Mouse (Mus musculus) bone marrow, adult 2 months (tissue): ENCODE results near the gene Actr10.

ENCODE experiments used
- CTCF ChIP-seq: fragments of 200-500 bp; IDR thresholded peaks from 2 replicates; pipeline ENCODE4 v1.5.1; 2011; ENCODE audit warnings: low read length, control low read depth; ENCODE audit not compliant: control insufficient read depth, insufficient read depth
- POLR2A ChIP-seq: fragments of 200-500 bp; IDR thresholded peaks from 2 replicates; pipeline ENCODE4 v1.6.1; 2011; ENCODE audit warnings: low read depth, mild to moderate bottlenecking, control low read depth, low read length, borderline replicate concordance; ENCODE audit not compliant: control insufficient read depth

- TF ChIP-seq CTCF: peak; percentile 82
- TF ChIP-seq POLR2A: no peak
Observed at GRCm38 (mm10) chr12:70910241-70910720, 27.4 kb upstream of the Actr10 start.
